Comparison of ENCODE assay signal across 9 mouse cellular contexts in the genomic region with DNA sequence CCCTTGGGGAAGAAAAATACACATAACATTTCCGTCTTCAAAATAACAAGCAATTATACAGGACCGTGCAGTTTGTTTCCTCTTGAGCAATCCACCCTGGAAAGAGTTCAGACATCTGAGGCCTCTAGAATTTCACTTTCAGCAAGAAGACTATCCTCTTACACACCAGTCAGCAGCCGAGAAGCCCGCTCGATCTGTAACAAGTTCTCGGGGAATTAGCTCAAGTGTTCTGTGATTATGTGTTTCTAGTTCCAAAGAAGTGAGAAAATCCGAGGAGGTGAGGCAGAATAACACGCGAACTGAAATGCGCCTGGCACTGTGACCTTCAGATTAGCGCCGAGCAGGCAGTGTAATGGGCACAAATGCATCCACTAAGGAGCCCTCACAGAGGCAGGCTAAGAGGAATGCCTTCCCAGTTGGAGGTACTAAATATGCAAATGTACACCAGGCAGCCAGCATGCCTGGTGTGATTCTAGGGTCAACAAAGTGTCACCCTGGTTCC.
A peak's percentile ranks its signal among the peaks of the same experiment; 100 is the strongest.
DNase-seq lines count a peak whose midpoint lies in the region; ATAC-seq lines count a peak whose summit lies in the region.
"Had no signal": no experiment of that assay in that cellular context is flagged by ENCODE, and none has a peak within 500 bp of the region (broad histone marks: within the 10 kb centered on the region; RNA-seq: fewer than 3 reads in every experiment).

No protein-coding gene starts in this region.

- peak; percentile 37 for DNase-seq in adrenal gland, postnatal 10 days
- DNase-seq in adrenal gland, adult 8-10 months, result no peak
- DNase-seq in kidney, postnatal 25 days, result peak; percentile 40 to 62
- no peak for DNase-seq in c-Kit-positive CD71-positive TER-119-positive erythroid progenitor cells, embryonic 14.5 days (ENCODE audit: low spot score)
- DNase-seq in left cerebral cortex, postnatal 14 days (ENCODE audit: low spot score in 2 of 2), result no peak

- ATAC-seq in embryonic facial prominence, embryonic 12.5 days (ENCODE audit: insufficient number of reproducible peaks, insufficient read depth, low FRiP score, low TSS enrichment), result peak; percentile 71; the same call in 1 of the 2 replicates
- ATAC-seq in heart, embryonic 14.5 days (ENCODE audit: insufficient number of reproducible peaks, insufficient read depth, low FRiP score, low read depth), result no peak; the same call in 1 of the 2 replicates
- peak; percentile 62; the same call in 1 of the 2 replicates for ATAC-seq in neural tube, embryonic 15.5 days (ENCODE audit: low FRiP score)

- peak overlapping the region; percentile 61 for H3K27ac ChIP-seq in embryonic facial prominence, embryonic 12.5 days
- peak overlapping the region; percentile 17 to 57; a peak in 2 of 4 replicates for H3K27ac ChIP-seq in heart, embryonic 14.5 days (replicated peaks in 1 of 2; ENCODE audit: control insufficient read depth in 1 of 2, insufficient read depth in 1 of 2, low read depth in 2 of 2, low read length in 2 of 2)
- H3K27ac ChIP-seq in neural tube, embryonic 15.5 days (replicated peaks), result no peak overlapping the region
- H3K27ac ChIP-seq: hindbrain, embryonic 15.5 days had no signal

- H3K4me1 ChIP-seq in embryonic facial prominence, embryonic 12.5 days, result peaks cover 22% of the 10 kb centered on the region
- H3K4me1 ChIP-seq in heart, embryonic 14.5 days (ENCODE audit: control insufficient read depth in 2 of 2, insufficient read depth in 2 of 2, low read length in 2 of 2), result peaks cover 8 to 24% of the 10 kb centered on the region in 2 experiments; a peak in 3 of 4 replicates
- peaks cover 7% of the 10 kb centered on the region; the same call in 1 of the 2 replicates for H3K4me1 ChIP-seq in neural tube, embryonic 15.5 days

- intact Hi-C loops in left cerebral cortex, postnatal 14 days (cut with DNase I), result no loop called here

- H3K36me3 ChIP-seq in embryonic facial prominence, embryonic 12.5 days, result no peaks in the 10 kb centered on the region
- H3K36me3 ChIP-seq in heart, embryonic 14.5 days (ENCODE audit: control insufficient read depth, insufficient read depth, low read length), result no peaks in the 10 kb centered on the region
- no peaks in the 10 kb centered on the region for H3K36me3 ChIP-seq in neural tube, embryonic 15.5 days
- H3K36me3 ChIP-seq: hindbrain, embryonic 15.5 days had no signal

- H3K27me3 ChIP-seq in embryonic facial prominence, embryonic 12.5 days, result no peaks in the 10 kb centered on the region
- H3K27me3 ChIP-seq in heart, embryonic 14.5 days (ENCODE audit: control insufficient read depth, insufficient read depth, low read length), result no peaks in the 10 kb centered on the region
- no peaks in the 10 kb centered on the region for H3K27me3 ChIP-seq in neural tube, embryonic 15.5 days (replicated peaks)
- H3K27me3 ChIP-seq: hindbrain, embryonic 15.5 days had no signal

- no peak overlapping the region for H3K4me3 ChIP-seq in embryonic facial prominence, embryonic 12.5 days
- H3K4me3 ChIP-seq in heart, embryonic 14.5 days (ENCODE audit: control insufficient read depth in 1 of 2, insufficient read depth in 1 of 2, low read depth in 1 of 2, low read length in 2 of 2), result no peak overlapping the region
- H3K4me3 ChIP-seq in neural tube, embryonic 15.5 days (replicated peaks), result no peak overlapping the region
- H3K4me3 ChIP-seq: hindbrain, embryonic 15.5 days had no signal

- no peak overlapping the region for H3K4me2 ChIP-seq in embryonic facial prominence, embryonic 12.5 days (replicated peaks)
- peak overlapping the region; percentile 36; the same call in 1 of the 2 replicates for H3K4me2 ChIP-seq in heart, embryonic 14.5 days (ENCODE audit: low read length)
- no peak overlapping the region for H3K4me2 ChIP-seq in neural tube, embryonic 15.5 days
- H3K4me2 ChIP-seq: hindbrain, embryonic 15.5 days had no signal

- H3K9me3 ChIP-seq in embryonic facial prominence, embryonic 12.5 days, result no peaks in the 10 kb centered on the region
- no peaks in the 10 kb centered on the region for H3K9me3 ChIP-seq in heart, embryonic 14.5 days (ENCODE audit: control insufficient read depth, low read length)
- H3K9me3 ChIP-seq in neural tube, embryonic 15.5 days (replicated peaks), result no peaks in the 10 kb centered on the region
- H3K9me3 ChIP-seq: hindbrain, embryonic 15.5 days had no signal

- 20% methylated on average over 12 of the region's 12 CpGs for WGBS in embryonic facial prominence, embryonic 12.5 days
- 24% methylated on average over 12 of the region's 12 CpGs for WGBS in heart, embryonic 14.5 days
- 29% methylated on average over 12 of the region's 12 CpGs for whole genome bisulfite sequencing in neural tube, embryonic 15.5 days

- H3K9ac ChIP-seq in embryonic facial prominence, embryonic 12.5 days, result no peak overlapping the region
- H3K9ac ChIP-seq in heart, embryonic 14.5 days (ENCODE audit: low read length), result 0 out of 2 replicates have a peak overlapping the region, but pooled peaks have one; percentile 2
- H3K9ac ChIP-seq in neural tube, embryonic 15.5 days (replicated peaks), result no peak overlapping the region
- H3K9ac ChIP-seq: hindbrain, embryonic 15.5 days had no signal

Comparison
In these comparisons a context has a peak if more than half of its experiments do, and no peak if none do; other contexts are left out.
1. DNase-seq: peak in adrenal gland, postnatal 10 days (single experiment) and kidney, postnatal 25 days (2 of 2); none in adrenal gland, adult 8-10 months (single experiment), c-Kit-positive CD71-positive TER-119-positive erythroid progenitor cells, embryonic 14.5 days (single experiment) and left cerebral cortex, postnatal 14 days (0 of 2).